Mouse (Mus musculus) skeletal muscle tissue, adult 2 months (tissue): Measurements from ENCODE around the gene Slain2.

Source experiments
- DNase-seq: peaks from one replicate; pipeline ENCODE4 v3.0.0-alpha.2; 2012; ENCODE audit warnings: low read depth, low spot score

Gene Slain2

GRCm38 (mm10) chr5:72913648-72914557, at the start of gene Slain2:
Gene Slain2 (plus strand): TSS chr5:72914304.
- peak; percentile 97 for DNase-seq

GRCm38 (mm10) chr5:72864654-72865178, 49.4 kb upstream of the Slain2 start:
- no peak for DNase-seq

GRCm38 (mm10) chr5:72866260-72866905, 47.7 kb upstream of the Slain2 start:
- DNase-seq = no peak

- no peak for DNase-seq
These were observed 47.0 kb upstream of the Slain2 start for GRCm38 (mm10) chr5:72867036-72867672.

GRCm38 (mm10) chr5:72868091-72868875, 45.8 kb upstream of the Slain2 start, which contains the start of gene Tec:
Gene Tec (minus strand): TSS chr5:72868483.
- peak; percentile 60 for DNase-seq

- DNase-seq = no peak
These were observed 44.1 kb upstream of the Slain2 start for GRCm38 (mm10) chr5:72869779-72870608.

- no peak for DNase-seq
These were observed 43.0 kb upstream of the Slain2 start for GRCm38 (mm10) chr5:72871114-72871513.

- DNase-seq = no peak
These were observed 34.4 kb upstream of the Slain2 start for GRCm38 (mm10) chr5:72879736-72880135.

- DNase-seq = no peak
These were observed 32.2 kb upstream of the Slain2 start for GRCm38 (mm10) chr5:72881748-72882411.

GRCm38 (mm10) chr5:72882412-72882765, 31.7 kb upstream of the Slain2 start:
- DNase-seq = peak; percentile 26

- DNase-seq = no peak
These were observed 30.4 kb upstream of the Slain2 start for GRCm38 (mm10) chr5:72883706-72884105.

- no peak for DNase-seq
These were observed 27.5 kb upstream of the Slain2 start for GRCm38 (mm10) chr5:72886458-72887222.

GRCm38 (mm10) chr5:72888260-72888659, 25.8 kb upstream of the Slain2 start:
- no peak for DNase-seq

- no peak for DNase-seq
These were observed 22.6 kb upstream of the Slain2 start for GRCm38 (mm10) chr5:72891534-72891933.

- DNase-seq = no peak
These were observed 20.1 kb upstream of the Slain2 start for GRCm38 (mm10) chr5:72893987-72894386.

GRCm38 (mm10) chr5:72895261-72895660, 18.8 kb upstream of the Slain2 start:
- DNase-seq = no peak

GRCm38 (mm10) chr5:72896478-72897279, 17.4 kb upstream of the Slain2 start:
- no peak for DNase-seq

- no peak for DNase-seq
These were observed 16.1 kb upstream of the Slain2 start for GRCm38 (mm10) chr5:72897998-72898397.
